Mouse (Mus musculus) heart, adult 2 months (tissue): Measurements from ENCODE around the gene Lingo1. TPM values are rescaled to one million over a fixed set of nuclear protein-coding genes. Genes with fewer than 3 reads are reported as not detected.
A peak's percentile ranks its signal among the peaks of the same experiment; 100 is the strongest.

Source experiments
- DNase-seq, 2 experiments: peaks; one replicate each; pipeline ENCODE4 v3.0.0; 2021
- H3K27ac ChIP-seq: fragments of 200-600 bp; 2 replicates; pipeline ENCODE4 v1.8.1; 2022
- H3K27me3 ChIP-seq: fragments of 200-500 bp; 2 replicates; pipeline ENCODE4 v1.6.1; 2012; ENCODE audit warnings: mild to moderate bottlenecking, low read length, inconsistent platforms, mixed read lengths; ENCODE audit not compliant: control insufficient read depth, insufficient read depth
- H3K36me3 ChIP-seq: fragments of 200-500 bp; 2 replicates; pipeline ENCODE4 v1.6.1; 2012; ENCODE audit warnings: low read length, inconsistent platforms; ENCODE audit not compliant: control insufficient read depth, insufficient read depth
- H3K4me1 ChIP-seq: fragments of 200-500 bp; 2 replicates; pipeline ENCODE4 v1.6.1; 2011; ENCODE audit warnings: low read length; ENCODE audit not compliant: control insufficient read depth, insufficient read depth
- H3K4me3 ChIP-seq: fragments of 200-600 bp; 2 replicates; pipeline ENCODE4 v1.8.1; 2022
- H3K79me2 ChIP-seq: fragments of 200-500 bp; replicated peaks from 2 replicates; pipeline ENCODE4 v1.6.1; 2012; ENCODE audit warnings: mild to moderate bottlenecking, inconsistent platforms, low read length, moderate library complexity, mixed read lengths; ENCODE audit not compliant: control insufficient read depth, insufficient read depth
- H3K9ac ChIP-seq: fragments of 200-500 bp; 2 replicates; pipeline ENCODE4 v1.6.1; 2012; ENCODE audit warnings: low read depth, mild to moderate bottlenecking, control low read depth, inconsistent platforms, low read length, mixed read lengths
- CTCF ChIP-seq: fragments of 200-600 bp; IDR thresholded peaks from 2 replicates; pipeline ENCODE4 v1.8.1; 2022; ENCODE audit warnings: antibody characterized with exemption, mild to moderate bottlenecking, moderate library complexity
- EP300 ChIP-seq: fragments of 200-500 bp; IDR thresholded peaks from 2 replicates; pipeline ENCODE4 v1.6.1; 2011; ENCODE audit warnings: low read depth, low read length, control low read depth; ENCODE audit not compliant: insufficient read depth
- POLR2A ChIP-seq: fragments of 200-500 bp; IDR thresholded peaks from 2 replicates; pipeline ENCODE4 v1.6.1; 2011; ENCODE audit warnings: mild to moderate bottlenecking, low read depth, low read length, control low read depth; ENCODE audit not compliant: insufficient read depth
- WGBS: fragments of 180-500 bp; shearing (Covaris S2); methylation state at CpG from one replicate; pipeline ENCODE4 v1.1.7; 2018; 5-methylcytosine and 5-hydroxymethylcytosine counted together
- intact Hi-C: fragments of 180-260 bp; cut with DNase I; formaldehyde crosslinking; loops from one replicate; pipeline ENCODE4 v1.15.1; 2025
- polyA plus RNA-seq: library from polyadenylated mRNA; depleted of rRNA; stranded (reverse); fragments of >200 nt; gene quantifications from 2 replicates; pipeline ENCODE4 v1.2.3, GENCODE M21; 2012
- total RNA-seq, 2 experiments: library from RNA; stranded (reverse); gene quantifications; 2 replicates each; pipeline ENCODE4 v1.2.3; 2021

The Lingo1 gene
- total and polyA plus RNA-seq, 3 experiments = 1.2 to 5.5 (median 1.3) TPM

GRCm38 (mm10) chr9:56714391-56714790 lies 81.9 kb downstream of the Lingo1 start:
- Histone ChIP-seq H3K79me2 (no peaks in the 10 kb centered on the region), H3K9ac (no peak overlapping the region), H3K27ac (no peak overlapping the region), H3K36me3 (no peaks in the 10 kb centered on the region), H3K4me3 (no peak overlapping the region), H3K4me1 (no peaks in the 10 kb centered on the region), H3K27me3 (no peaks in the 10 kb centered on the region)
- no peak for TF ChIP-seq CTCF
- TF ChIP-seq EP300 = no peak
- TF ChIP-seq POLR2A = no peak
- DNase-seq = no peak
- WGBS = 83% methylated on average over 1 of the region's 1 CpGs
- intact Hi-C loops = no loop called here

- WGBS = 31% methylated on average over 14 of the region's 14 CpGs
- Histone ChIP-seq H3K36me3 (no peaks in the 10 kb centered on the region), H3K9ac (no peak overlapping the region), H3K4me3 (no peak overlapping the region), H3K4me1 (no peaks in the 10 kb centered on the region), H3K27me3 (no peaks in the 10 kb centered on the region), H3K79me2 (no peaks in the 10 kb centered on the region), H3K27ac (no peak overlapping the region; the same call in 1 of the 2 replicates)
- peak; percentile 35 for TF ChIP-seq CTCF
- TF ChIP-seq EP300 = no peak
- peak; percentile 29; the same call in 1 of the 2 replicates for TF ChIP-seq POLR2A
- intact Hi-C loops = no loop called here
- peak; percentile 24 to 26 for DNase-seq
These were observed 83.5 kb downstream of the Lingo1 start for GRCm38 (mm10) chr9:56712667-56713369.

- no peak for DNase-seq
These were observed 85.3 kb downstream of the Lingo1 start for GRCm38 (mm10) chr9:56710958-56711357.

GRCm38 (mm10) chr9:56706482-56707085 lies 89.7 kb downstream of the Lingo1 start:
- no peaks in the 10 kb centered on the region for H3K27me3 ChIP-seq
- H3K4me3 ChIP-seq = no peak overlapping the region
- TF ChIP-seq POLR2A = no peak
- no peak overlapping the region for H3K9ac ChIP-seq
- intact Hi-C loops = no loop called here
- WGBS = 69% methylated on average over 15 of the region's 15 CpGs
- no peak overlapping the region for H3K27ac ChIP-seq
- H3K4me1 ChIP-seq = no peaks in the 10 kb centered on the region
- H3K36me3 ChIP-seq = no peaks in the 10 kb centered on the region
- no peaks in the 10 kb centered on the region for H3K79me2 ChIP-seq
- DNase-seq = no peak

More at GRCm38 (mm10) chr9:56710958-56711357, 85.3 kb downstream of the Lingo1 start:
- TF ChIP-seq CTCF (no peak), POLR2A (no peak), EP300 (no peak)
- 80% methylated on average over 6 of the region's 6 CpGs for WGBS
- Histone ChIP-seq H3K4me1 (no peaks in the 10 kb centered on the region), H3K9ac (no peak overlapping the region), H3K27ac (no peak overlapping the region), H3K79me2 (no peaks in the 10 kb centered on the region), H3K36me3 (no peaks in the 10 kb centered on the region), H3K4me3 (no peak overlapping the region), H3K27me3 (no peaks in the 10 kb centered on the region)
- intact Hi-C loops = no loop called here

DNA sequence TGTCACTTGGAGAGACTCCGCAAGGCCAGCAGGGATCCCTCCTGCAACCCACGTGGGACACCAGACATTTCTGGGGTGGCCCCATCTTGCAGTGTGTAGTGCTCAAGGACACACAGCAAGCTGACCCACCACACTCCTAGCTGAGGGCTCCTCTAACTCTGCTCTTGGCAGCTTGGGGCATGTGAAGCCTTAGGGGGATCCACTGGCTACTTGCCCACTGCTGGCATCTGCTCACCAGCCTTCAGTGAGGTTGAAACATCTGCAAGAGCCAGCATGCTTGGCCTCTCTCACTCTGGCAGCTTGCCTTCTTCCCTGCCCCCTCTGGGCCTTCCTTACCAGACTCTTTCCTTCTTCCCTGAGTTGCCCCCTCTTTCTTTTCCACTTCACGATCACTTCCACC lies 94.9 kb downstream of the Lingo1 start:
- no peak overlapping the region for H3K9ac ChIP-seq
- no peaks in the 10 kb centered on the region for H3K4me1 ChIP-seq
- WGBS = 59% methylated on average over 3 of the region's 3 CpGs
- TF ChIP-seq POLR2A (no peak), CTCF (no peak), EP300 (no peak)
- intact Hi-C loops = no loop called here
- no peak for DNase-seq
- H3K4me3 ChIP-seq = no peak overlapping the region
- H3K79me2 ChIP-seq = no peaks in the 10 kb centered on the region
- H3K27me3 ChIP-seq = no peaks in the 10 kb centered on the region
- no peaks in the 10 kb centered on the region for H3K36me3 ChIP-seq
- H3K27ac ChIP-seq = no peak overlapping the region

- intact Hi-C loops = no loop called here
- H3K9ac ChIP-seq = no peak overlapping the region
- TF ChIP-seq CTCF (no peak), POLR2A (no peak), EP300 (no peak)
- no peak overlapping the region for H3K4me3 ChIP-seq
- no peak for DNase-seq
- no peaks in the 10 kb centered on the region for H3K36me3 ChIP-seq
- H3K4me1 ChIP-seq = no peaks in the 10 kb centered on the region
- 81% methylated on average over 8 of the region's 8 CpGs for WGBS
- H3K27ac ChIP-seq = no peak overlapping the region
- H3K79me2 ChIP-seq = no peaks in the 10 kb centered on the region
- H3K27me3 ChIP-seq = no peaks in the 10 kb centered on the region
These were observed 95.4 kb downstream of the Lingo1 start for GRCm38 (mm10) chr9:56700866-56701265.
